Mouse (Mus musculus) urinary bladder, postnatal 10 days (tissue): ENCODE results near the gene Rs1.
"Not testable (repeated sequence)": the region's sequence is repeated elsewhere in the genome, so short reads cannot be mapped to it uniquely, and the experiment has no call there.

Experiments
- DNase-seq: peaks from one replicate; pipeline ENCODE4 v3.0.0; 2022; ENCODE audit warnings: low spot score

The Rs1 gene

GRCm38 (mm10) chrX:160767713-160768112 is at the start of gene Rs1:
Gene Rs1, plus strand, starts transcription at chrX:160768013.
- no peak for DNase-seq

DNA sequence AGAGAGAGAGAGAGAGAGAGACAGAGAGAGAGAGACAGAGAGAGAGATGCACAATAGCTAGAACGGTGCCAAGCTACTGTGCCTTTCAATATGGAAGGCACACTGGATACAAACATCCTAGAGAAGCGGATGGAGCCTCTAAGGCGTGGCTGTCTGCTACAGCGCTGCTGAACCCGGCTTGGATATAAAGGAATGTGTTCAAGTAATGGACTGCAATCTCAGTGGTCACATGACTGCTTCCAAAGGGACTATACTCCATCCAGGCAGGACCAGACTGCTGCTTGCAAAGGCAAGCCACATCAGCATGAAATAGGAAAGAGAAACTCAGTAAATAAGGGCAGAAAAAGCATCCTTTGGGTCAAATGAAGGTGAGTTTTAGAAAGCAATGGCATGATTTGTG is 32.2 kb upstream of the Rs1 start, which contains the start of gene Ppef1:
Gene Ppef1 (minus strand): TSS at position 116 of the 400 bp plus-strand sequence.
- DNase-seq: no peak

- DNase-seq: no peak
Measured at GRCm38 (mm10) chrX:160745399-160745798, 22.4 kb upstream of the Rs1 start.

GRCm38 (mm10) chrX:160748653-160749052 is 19.2 kb upstream of the Rs1 start:
- no peak for DNase-seq

DNA sequence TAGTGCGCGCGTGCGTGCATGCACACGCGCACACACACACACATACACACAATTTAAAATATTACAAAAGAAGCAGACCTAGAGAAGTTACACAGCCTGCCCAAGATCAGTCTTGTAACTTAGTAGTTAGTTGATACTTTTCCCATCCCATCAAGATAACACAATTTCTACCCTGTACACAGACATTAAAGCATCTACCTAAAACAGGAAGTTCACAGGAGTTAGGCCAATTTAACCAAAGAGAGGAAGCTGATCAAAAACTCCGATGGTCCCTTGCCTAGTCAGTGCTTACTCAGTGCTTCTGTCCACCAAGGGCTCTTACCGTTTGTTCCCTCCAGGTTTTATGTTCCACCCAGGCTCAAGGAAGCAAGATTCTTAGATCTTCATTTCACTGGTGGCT is 17.0 kb upstream of the Rs1 start:
- DNase-seq: no peak

- peak; percentile 70 for DNase-seq
Measured at GRCm38 (mm10) chrX:160765389-160766232, 2.2 kb upstream of the Rs1 start.

- no peak for DNase-seq
Measured at GRCm38 (mm10) chrX:160766233-160766616, 1.6 kb upstream of the Rs1 start.

GRCm38 (mm10) chrX:160769622-160770021 is 1.8 kb downstream of the Rs1 start:
- not testable (repeated sequence) for DNase-seq

GRCm38 (mm10) chrX:160773033-160773432 is 5.2 kb downstream of the Rs1 start:
- DNase-seq: no peak

DNA sequence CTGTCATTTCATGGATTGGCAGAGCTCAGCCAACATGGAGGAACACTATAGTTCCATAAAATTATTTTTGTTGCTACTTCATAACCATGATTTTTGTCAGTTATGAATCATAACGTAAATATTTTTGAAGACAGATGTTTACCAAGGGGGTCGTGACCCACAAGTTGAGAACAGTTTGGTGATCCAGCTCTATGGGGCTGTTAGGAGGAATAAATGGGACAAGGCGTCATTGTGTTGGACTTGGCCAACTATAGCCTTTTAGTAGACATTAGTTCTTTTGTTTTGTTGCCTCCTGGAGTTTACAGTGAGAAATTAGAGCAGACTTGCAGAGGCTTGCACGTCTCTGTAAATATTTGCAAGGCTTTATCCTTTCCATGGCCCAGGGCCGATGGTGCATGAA is 14.5 kb downstream of the Rs1 start:
- no peak for DNase-seq

GRCm38 (mm10) chrX:160794920-160795319 is 27.1 kb downstream of the Rs1 start:
- DNase-seq: no peak

DNA sequence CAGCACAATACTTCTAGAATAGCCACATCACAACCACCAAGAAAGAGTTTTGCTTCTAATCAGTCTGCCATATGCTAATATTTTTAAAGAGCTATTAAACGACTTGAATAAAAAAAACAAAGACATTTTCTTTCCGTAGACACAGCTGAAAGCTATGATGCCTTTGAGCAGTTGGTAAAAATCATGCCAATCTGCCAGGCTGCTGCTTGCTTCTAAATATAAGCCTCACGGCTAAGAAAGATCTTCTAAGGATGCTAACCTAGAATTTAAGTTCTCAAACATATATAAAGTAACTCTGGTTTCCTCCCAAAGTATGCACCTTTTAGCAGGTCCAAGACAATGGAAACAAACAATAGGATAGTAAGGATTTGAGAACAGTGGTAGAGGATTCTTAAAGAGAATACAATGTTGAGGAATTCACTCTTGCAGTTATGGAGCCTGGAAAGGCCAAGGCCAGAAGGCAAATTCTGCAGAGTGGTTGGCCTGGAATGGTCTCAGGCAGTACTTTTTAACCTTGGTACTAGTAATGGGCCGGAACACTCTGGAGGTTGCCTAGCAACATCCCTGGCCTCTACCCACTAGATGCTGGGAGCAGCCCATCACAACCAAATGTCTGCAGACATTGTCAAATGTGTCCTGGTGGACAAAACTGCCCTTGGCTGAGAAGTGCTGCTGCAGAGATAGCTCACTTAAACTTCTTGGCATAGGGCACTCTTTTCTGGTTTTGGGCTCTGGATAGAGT is 36.8 kb downstream of the Rs1 start:
- DNase-seq: no peak

- no peak for DNase-seq
Measured at GRCm38 (mm10) chrX:160808226-160808625, 40.4 kb downstream of the Rs1 start.
